Mouse (Mus musculus) right cerebral cortex, adult 2 months (tissue): ENCODE results near the gene Hist1h4h.

ENCODE experiments used
- DNase-seq, 2 experiments: peaks; one replicate each; pipeline ENCODE4 v3.0.0; 2021 to 2022; ENCODE audit warnings: low spot score in 2 of 2

Gene Hist1h4h

GRCm38 (mm10) chr13:23530901-23531875 lies at the start of gene Hist1h4h:
Gene Hist1h4h, plus strand, starts transcription at chr13:23531050.
- peak; percentile 98 for DNase-seq

GRCm38 (mm10) chr13:23483153-23483552 lies 47.7 kb upstream of the Hist1h4h start:
- no peak for DNase-seq

GRCm38 (mm10) chr13:23485271-23485670 lies 45.6 kb upstream of the Hist1h4h start:
- DNase-seq = no peak

- DNase-seq = peak; percentile 66 to 78
These were observed 42.2 kb upstream of the Hist1h4h start, which contains the start of gene Btn2a2 for GRCm38 (mm10) chr13:23488400-23489322. Gene Btn2a2, minus strand, starts transcription at chr13:23488857.

- DNase-seq = peak; percentile 19 to 27
These were observed 40.0 kb upstream of the Hist1h4h start for GRCm38 (mm10) chr13:23490863-23491262.

GRCm38 (mm10) chr13:23491263-23491662 lies 39.6 kb upstream of the Hist1h4h start:
- no peak for DNase-seq

GRCm38 (mm10) chr13:23491990-23492389 lies 38.9 kb upstream of the Hist1h4h start:
- no peak for DNase-seq

- DNase-seq = no peak
These were observed 35.3 kb upstream of the Hist1h4h start for GRCm38 (mm10) chr13:23495526-23495925.

GRCm38 (mm10) chr13:23497656-23498321 lies 33.1 kb upstream of the Hist1h4h start:
- peak; percentile 59 to 77 for DNase-seq

GRCm38 (mm10) chr13:23498653-23499052 lies 32.2 kb upstream of the Hist1h4h start:
- DNase-seq = no peak

- no peak for DNase-seq
These were observed 30.9 kb upstream of the Hist1h4h start for GRCm38 (mm10) chr13:23499943-23500342.

GRCm38 (mm10) chr13:23500424-23501200 lies 30.2 kb upstream of the Hist1h4h start:
- peak; percentile 91 to 94 for DNase-seq

GRCm38 (mm10) chr13:23501511-23501910 lies 29.3 kb upstream of the Hist1h4h start:
- DNase-seq = no peak

- DNase-seq = no peak
These were observed 28.8 kb upstream of the Hist1h4h start for GRCm38 (mm10) chr13:23502031-23502567.

GRCm38 (mm10) chr13:23502916-23503315 lies 27.9 kb upstream of the Hist1h4h start:
- DNase-seq = no peak

GRCm38 (mm10) chr13:23503797-23504196 lies 27.1 kb upstream of the Hist1h4h start:
- DNase-seq = peak; percentile 77 to 89

- no peak for DNase-seq
These were observed 25.0 kb upstream of the Hist1h4h start for GRCm38 (mm10) chr13:23505662-23506345.

GRCm38 (mm10) chr13:23506351-23506750 lies 24.5 kb upstream of the Hist1h4h start:
- peak in 1 of 2 experiments; percentile 33 for DNase-seq

- DNase-seq = no peak
These were observed 23.9 kb upstream of the Hist1h4h start for GRCm38 (mm10) chr13:23506819-23507515.
